Mouse (Mus musculus): ENCODE measurements around the gene Tmem259.

GRCm38 (mm10) chr10:79986963-79987362 lies 2.8 kb upstream of the Tmem259 start:
- peak; percentile 94 for TF ChIP-seq CTCF (IDR thresholded peaks at IDR 0.05; ENCODE audit: low read depth)
- no peak for TF ChIP-seq EP300 (IDR thresholded peaks at IDR 0.05; ENCODE audit: low read depth)
